In genomic region chr12:90971156-90971555, GRCm38 (mm10) we compare ENCODE assay signal across 20 mouse cellular contexts.
DNase-seq lines count a peak whose midpoint lies in the region; ATAC-seq and TF ChIP-seq lines count a peak whose summit lies in the region.
"Had no signal": no experiment of that assay in that cellular context is flagged by ENCODE, and none has a peak within 500 bp of the region (broad histone marks: within the 10 kb centered on the region; RNA-seq: fewer than 3 reads in every experiment).

No protein-coding gene starts in this region.

- H3K79me2 ChIP-seq in heart, adult 2 months (replicated peaks; ENCODE audit: control insufficient read depth, insufficient read depth, low read length): no peaks in the 10 kb centered on the region

- TF ChIP-seq EP300 in heart, adult 2 months (IDR thresholded peaks at IDR 0.05; ENCODE audit: insufficient read depth, low read depth, low read length): no peak

- H3K9ac ChIP-seq in heart, adult 2 months (ENCODE audit: low read depth, low read length): no peak overlapping the region
- H3K9ac ChIP-seq in heart, embryonic 12.5 days: no peak overlapping the region
- H3K9ac ChIP-seq: heart, embryonic 13.5 days; liver, embryonic 13.5 days; lung, embryonic 15.5 days had no signal

- no peaks in the 10 kb centered on the region for H3K9me3 ChIP-seq in heart, embryonic 12.5 days (replicated peaks)
- H3K9me3 ChIP-seq: forebrain, embryonic 10.5 days; heart, embryonic 13.5 days; liver, embryonic 13.5 days; lung, embryonic 15.5 days had no signal

- no peaks in the 10 kb centered on the region for H3K36me3 ChIP-seq in heart, adult 2 months (ENCODE audit: control insufficient read depth, insufficient read depth, low read length)
- no peaks in the 10 kb centered on the region for H3K36me3 ChIP-seq in heart, embryonic 12.5 days
- H3K36me3 ChIP-seq: forebrain, embryonic 10.5 days; heart, embryonic 13.5 days; liver, embryonic 13.5 days; lung, embryonic 15.5 days had no signal

- no peaks in the 10 kb centered on the region for H3K27me3 ChIP-seq in heart, adult 2 months (ENCODE audit: control insufficient read depth, insufficient read depth, low read length)
- H3K27me3 ChIP-seq in heart, embryonic 12.5 days (replicated peaks): no peaks in the 10 kb centered on the region
- H3K27me3 ChIP-seq: heart, embryonic 13.5 days; liver, embryonic 13.5 days; lung, embryonic 15.5 days had no signal

- H3K27ac ChIP-seq in heart, adult 2 months: no peak overlapping the region; the same call in 1 of the 2 replicates
- H3K27ac ChIP-seq in heart, embryonic 12.5 days (ENCODE audit: poor library complexity, severe bottlenecking): no peak overlapping the region
- H3K27ac ChIP-seq: forebrain, embryonic 10.5 days; heart, embryonic 13.5 days; hindbrain, postnatal 0 days; liver, embryonic 13.5 days; lung, embryonic 15.5 days had no signal

- ATAC-seq in heart, embryonic 12.5 days (ENCODE audit: insufficient number of reproducible peaks, low FRiP score): no peak
- ATAC-seq: CD4-positive, CD25-positive, alpha-beta regulatory T cell, adult 4 months; forebrain, embryonic 16.5 days; hindbrain, postnatal 0 days; intestine, embryonic 16.5 days had no signal

- H3K4me3 ChIP-seq in heart, adult 2 months: no peak overlapping the region
- H3K4me3 ChIP-seq in heart, embryonic 12.5 days: no peak overlapping the region
- H3K4me3 ChIP-seq: forebrain, embryonic 10.5 days; heart, embryonic 13.5 days; liver, embryonic 13.5 days; lung, embryonic 15.5 days had no signal

- peak; percentile 19 to 26 for DNase-seq in heart, adult 2 months
- DNase-seq in adipocyte (ENCODE audit: low spot score): peak; percentile 10
- peak; percentile 27 for DNase-seq in gastrocnemius, postnatal 10 days
- DNase-seq in heart, postnatal 36 days: peak; percentile 11 to 17
- DNase-seq in layer of hippocampus, adult 18-20 months (ENCODE audit: low spot score in 2 of 2): no peak
- DNase-seq in layer of hippocampus, adult 9-10 months (ENCODE audit: low spot score): no peak
- DNase-seq: cerebellum, adult 18-20 months; cerebellum, postnatal 14 days; kidney, postnatal 36 days; layer of hippocampus, adult 9-11 months; liver, embryonic 13.5 days had no signal

- no peak for TF ChIP-seq CTCF in heart, adult 2 months (IDR thresholded peaks at IDR 0.05)

- intact Hi-C loops in heart, adult 2 months (cut with DNase I): no loop called here
- intact Hi-C loops in heart, postnatal 36 days (cut with DNase I): no loop called here

- no peaks in the 10 kb centered on the region for H3K4me1 ChIP-seq in heart, adult 2 months (ENCODE audit: control insufficient read depth, insufficient read depth, low read length)
- no peaks in the 10 kb centered on the region for H3K4me1 ChIP-seq in heart, embryonic 12.5 days (replicated peaks)
- H3K4me1 ChIP-seq: forebrain, embryonic 10.5 days; heart, embryonic 13.5 days; liver, embryonic 13.5 days; lung, embryonic 15.5 days had no signal

- TF ChIP-seq POLR2A in heart, adult 2 months (IDR thresholded peaks at IDR 0.05; ENCODE audit: insufficient read depth, low read depth, low read length): no peak

- H3K4me2 ChIP-seq in heart, embryonic 12.5 days: no peak overlapping the region
- H3K4me2 ChIP-seq: heart, embryonic 13.5 days; liver, embryonic 13.5 days; lung, embryonic 15.5 days; midbrain, embryonic 11.5 days had no signal

- 64% methylated on average over 3 of the region's 3 CpGs for WGBS in heart, adult 2 months
- 89% methylated on average over 3 of the region's 3 CpGs for WGBS in heart, embryonic 12.5 days

Comparison
In these comparisons a context has a peak if more than half of its experiments do, and no peak if none do; other contexts are left out.
1. DNase-seq: peak in heart, adult 2 months (2 of 2), adipocyte (single experiment), gastrocnemius, postnatal 10 days (single experiment) and heart, postnatal 36 days (2 of 2); none in layer of hippocampus, adult 18-20 months (0 of 2) and layer of hippocampus, adult 9-10 months (single experiment).